ENCODE assay signal across 15 mouse cellular contexts in the genomic region with DNA sequence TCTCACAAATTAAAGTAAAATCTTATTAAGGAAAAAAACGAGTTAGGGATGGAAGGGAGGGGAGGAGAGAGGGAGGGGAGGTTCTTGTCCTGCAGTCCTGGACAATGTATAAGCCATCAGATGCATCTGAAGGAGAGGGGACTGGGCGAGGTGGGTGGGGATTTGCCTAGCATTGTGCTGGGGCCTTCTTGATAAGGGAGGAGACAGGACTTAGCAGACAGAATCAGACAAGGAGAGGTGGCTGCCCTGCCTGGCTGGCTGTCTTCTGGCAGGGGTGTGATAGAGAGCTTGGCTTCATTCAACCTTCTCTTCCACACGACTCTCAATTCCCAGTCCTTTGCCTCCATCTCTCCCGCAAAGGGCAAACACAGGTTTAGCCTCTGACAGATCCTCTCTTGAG.
"Had no signal": no experiment of that assay in that cellular context is flagged by ENCODE, and none has a peak within 500 bp of the region (broad histone marks: within the 10 kb centered on the region; RNA-seq: fewer than 3 reads in every experiment).

No protein-coding gene starts in this region.

- H3K27me3 ChIP-seq: midbrain, embryonic 13.5 days; midbrain, embryonic 15.5 days; neural tube, embryonic 12.5 days had no signal

- H3K27ac ChIP-seq: midbrain, embryonic 13.5 days; midbrain, embryonic 15.5 days; neural tube, embryonic 12.5 days had no signal

- H3K4me2 ChIP-seq: lung, embryonic 14.5 days; midbrain, embryonic 11.5 days; midbrain, embryonic 13.5 days; midbrain, embryonic 15.5 days; neural tube, embryonic 12.5 days had no signal

- ATAC-seq: midbrain, embryonic 13.5 days; midbrain, embryonic 15.5 days had no signal

- H3K36me3 ChIP-seq: midbrain, embryonic 13.5 days; midbrain, embryonic 15.5 days; neural tube, embryonic 12.5 days had no signal

- H3K4me3 ChIP-seq: megakaryocyte, embryonic 14.5 days; midbrain, embryonic 13.5 days; midbrain, embryonic 15.5 days; neural tube, embryonic 12.5 days had no signal

- H3K9ac ChIP-seq: lung, embryonic 14.5 days; midbrain, embryonic 13.5 days; midbrain, embryonic 15.5 days; neural tube, embryonic 12.5 days had no signal

- DNase-seq: lung, adult 18-20 months; lung, embryonic 14.5 days; lung, postnatal 10 days; lung, postnatal 4 days; right cerebral cortex, postnatal 14 days; right cerebral cortex, postnatal 4 days; spleen, adult 18-20 months; thymus, adult 18-20 months; thymus, postnatal 14 days; thymus, postnatal 36 days had no signal

- H3K4me1 ChIP-seq: midbrain, embryonic 13.5 days; midbrain, embryonic 15.5 days; neural tube, embryonic 12.5 days had no signal

- H3K9me3 ChIP-seq: megakaryocyte, embryonic 14.5 days; midbrain, embryonic 13.5 days; midbrain, embryonic 15.5 days; neural tube, embryonic 12.5 days had no signal
